Mouse (Mus musculus) embryonic fibroblast, embryonic 13.5 days (primary cell): ENCODE results near the gene Zfp217.

ENCODE experiments used
- CTCF ChIP-seq: IDR thresholded peaks from 2 replicates; pipeline ENCODE4 v1.5.1; 2011; ENCODE audit warnings: mild to moderate bottlenecking, control low read depth, low read length, moderate library complexity, borderline replicate concordance; ENCODE audit not compliant: insufficient read depth
- POLR2A ChIP-seq: IDR thresholded peaks from 2 replicates; pipeline ENCODE4 v1.6.1; 2011; ENCODE audit warnings: low read depth, mild to moderate bottlenecking, control low read depth, low read length, moderate library complexity

DNA sequence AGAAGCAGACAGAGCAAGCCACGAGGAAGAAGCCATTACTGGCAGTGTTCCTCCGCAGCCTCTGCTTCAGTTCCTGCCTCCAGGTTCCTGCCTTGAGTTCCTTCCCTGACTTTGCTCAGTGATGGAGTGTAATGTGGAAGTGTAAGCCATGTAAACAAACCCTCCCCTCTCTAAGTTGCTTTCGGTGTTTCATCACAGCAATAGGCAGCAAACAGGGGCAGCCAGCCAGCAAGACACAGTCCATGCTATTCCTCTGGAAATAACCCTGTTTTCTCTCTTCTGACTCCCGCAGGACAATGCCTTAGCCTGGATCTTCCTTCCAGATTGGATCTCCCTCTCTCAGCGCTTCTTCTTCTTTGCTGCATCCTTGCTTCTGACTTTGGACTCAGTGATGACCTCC is 77.9 kb downstream of the Zfp217 start:
- TF ChIP-seq CTCF (no peak), POLR2A (no peak)
